Mouse (Mus musculus) midbrain, embryonic 10.5 days (tissue): ENCODE measurements around the gene Phf1. TPM values are rescaled to one million over a fixed set of nuclear protein-coding genes. Genes with fewer than 3 reads are reported as not detected.
"Not testable (repeated sequence)": the region's sequence is repeated elsewhere in the genome, so short reads cannot be mapped to it uniquely, and the experiment has no call there.

ENCODE experiments used
- DNase-seq: peaks from one replicate; pipeline ENCODE4 v3.0.0-alpha.2; 2017; ENCODE audit warnings: low spot score
- H3K27ac ChIP-seq: fragments of 300-500 bp; sonication (generic); replicated peaks from 2 replicates; pipeline ENCODE4 v1.5.1; 2016; ENCODE audit warnings: mild to moderate bottlenecking
- H3K27me3 ChIP-seq: fragments of 300-500 bp; sonication (generic); 2 replicates; pipeline ENCODE4 v1.6.1; 2016; ENCODE audit warnings: low read depth, mild to moderate bottlenecking; ENCODE audit not compliant: poor library complexity, severe bottlenecking
- H3K36me3 ChIP-seq: fragments of 300-500 bp; sonication (generic); 2 replicates; pipeline ENCODE4 v1.6.1; 2016; ENCODE audit warnings: mild to moderate bottlenecking, moderate library complexity
- H3K4me1 ChIP-seq: fragments of 300-500 bp; sonication (generic); 2 replicates; pipeline ENCODE4 v1.6.1; 2016
- H3K4me3 ChIP-seq: fragments of 300-500 bp; sonication (generic); 2 replicates; pipeline ENCODE4 v1.5.1; 2016; ENCODE audit warnings: mild to moderate bottlenecking, moderate library complexity
- H3K9me3 ChIP-seq: fragments of 300-500 bp; sonication (generic); replicated peaks from 2 replicates; pipeline ENCODE4 v1.6.1; 2016; ENCODE audit warnings: mild to moderate bottlenecking
- WGBS: fragments of 180-500 bp; shearing (Covaris S2); methylation state at CpG from one replicate; pipeline ENCODE4 v1.1.7; 2016; 5-methylcytosine and 5-hydroxymethylcytosine counted together
- microRNA-seq: library from miRNA; unstranded; fragments of <30 nt; microRNA quantifications from one replicate; pipeline ENCODE4, GENCODE M21; 2017
- polyA plus RNA-seq: library from polyadenylated mRNA; unstranded; fragments of >200 nt; fragmentation: Nextera tagmentation; extraction: Ambion mirVana; gene quantifications from 2 replicates; pipeline ENCODE4 v1.2.1, GENCODE M21; 2016

The Phf1 gene
- polyA plus RNA-seq, 1 experiment from 2014 or later, result 3.1 TPM

DNA sequence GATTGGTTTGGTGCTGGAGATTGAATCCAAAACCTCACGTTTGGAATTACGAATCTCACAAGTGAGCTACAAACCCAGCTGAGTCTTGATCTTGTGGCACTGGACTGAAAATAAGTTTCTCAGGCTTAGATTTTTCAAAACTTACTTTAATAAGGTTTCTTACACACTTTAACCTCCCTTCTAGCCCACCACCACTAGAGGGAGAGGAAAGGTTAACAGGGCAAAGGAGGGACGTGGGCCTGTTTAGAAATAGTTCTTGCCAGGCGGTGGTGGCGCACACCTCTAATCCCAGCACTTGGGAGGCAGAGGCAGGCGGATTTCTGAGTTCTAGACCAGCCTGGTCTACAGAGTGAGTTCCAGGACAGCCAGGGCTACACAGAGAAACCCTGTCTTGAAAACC, 44.5 kb downstream of the Phf1 start:
- H3K9me3 ChIP-seq, H3K27ac ChIP-seq, DNase-seq, H3K4me3 ChIP-seq, H3K27me3 ChIP-seq: not testable (repeated sequence)
- Histone ChIP-seq H3K36me3 (peaks cover 70% of the 10 kb centered on the region), H3K4me1 (peaks cover 31% of the 10 kb centered on the region)
- WGBS, result 92% methylated on average over 6 of the region's 6 CpGs

DNA sequence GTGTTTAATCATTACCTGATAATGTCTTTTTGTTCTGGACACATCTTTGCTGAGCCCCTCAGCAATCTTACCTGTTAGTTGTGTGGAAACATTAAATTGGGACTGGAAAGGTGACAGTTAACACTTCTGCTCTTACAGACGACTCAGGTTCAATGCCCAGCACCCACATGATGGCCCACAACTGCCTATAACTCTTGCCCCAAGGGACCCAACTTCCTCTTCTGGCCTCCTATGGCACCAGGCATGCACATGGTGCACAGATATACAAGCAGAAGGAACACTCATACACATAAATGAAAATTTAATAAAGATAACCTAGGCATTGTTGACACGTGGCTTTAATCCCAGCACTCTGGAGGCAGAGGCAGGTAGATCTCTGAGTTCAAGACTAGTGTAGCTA, 46.6 kb downstream of the Phf1 start:
- WGBS, result 89% methylated on average over 2 of the region's 2 CpGs
- Histone ChIP-seq H3K27me3 (no peaks in the 10 kb centered on the region), H3K36me3 (peaks cover 67% of the 10 kb centered on the region), H3K9me3 (no peaks in the 10 kb centered on the region), H3K27ac (no peak overlapping the region), H3K4me3 (no peak overlapping the region), H3K4me1 (peaks cover 18% of the 10 kb centered on the region)
- no peak for DNase-seq

DNA sequence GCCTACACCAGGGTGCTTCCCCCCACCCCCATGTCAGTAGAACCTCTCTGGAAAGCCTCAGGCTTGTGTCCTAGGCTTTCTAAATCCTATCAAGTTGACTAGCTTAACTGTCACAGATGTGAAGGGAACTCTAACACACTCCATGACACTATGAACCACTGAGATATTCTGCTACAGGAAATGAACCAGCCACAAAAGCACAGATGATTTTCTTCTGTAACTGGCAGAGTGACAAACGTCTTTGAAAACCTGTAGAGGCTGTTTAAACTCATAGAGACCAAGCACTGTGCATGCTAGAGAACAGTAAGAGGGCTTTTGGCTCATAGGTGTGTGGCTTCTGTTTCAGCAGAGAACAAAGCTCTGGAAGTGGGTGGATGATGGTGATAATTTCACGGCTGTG, 48.2 kb downstream of the Phf1 start:
- no peak for DNase-seq
- peaks cover 51% of the 10 kb centered on the region for H3K36me3 ChIP-seq
- peaks cover 3% of the 10 kb centered on the region for H3K4me1 ChIP-seq
- 85% methylated on average over 2 of the region's 2 CpGs for WGBS
- H3K9me3 ChIP-seq, result no peaks in the 10 kb centered on the region
- H3K27ac ChIP-seq, result no peak overlapping the region
- H3K4me3 ChIP-seq, result no peak overlapping the region
- H3K27me3 ChIP-seq, result no peaks in the 10 kb centered on the region

DNA sequence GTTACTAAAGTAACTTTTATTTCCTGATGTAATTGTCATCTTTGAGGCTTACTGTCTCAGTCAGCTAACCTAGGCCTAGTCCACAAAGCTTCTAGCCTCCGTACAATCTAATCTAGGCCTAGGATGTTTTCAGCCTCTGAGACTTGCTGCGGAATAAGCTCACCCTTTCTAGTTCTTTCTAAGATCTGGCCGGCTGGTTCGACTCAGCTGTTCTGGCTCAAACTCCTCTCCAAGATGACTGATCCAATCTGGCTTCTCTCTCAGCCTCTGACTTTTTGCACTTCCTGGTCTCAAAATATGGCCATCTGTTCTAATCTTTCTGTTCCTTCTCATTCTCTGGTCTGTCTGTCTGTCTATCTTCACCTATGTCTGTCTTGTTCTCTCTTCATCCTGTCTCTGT, 50.5 kb downstream of the Phf1 start:
- Histone ChIP-seq H3K27me3 (no peaks in the 10 kb centered on the region), H3K9me3 (no peaks in the 10 kb centered on the region), H3K4me1 (no peaks in the 10 kb centered on the region), H3K4me3 (no peak overlapping the region), H3K27ac (no peak overlapping the region), H3K36me3 (peaks cover 28% of the 10 kb centered on the region)
- DNase-seq, result no peak
- WGBS, result 97% methylated on average over 4 of the region's 4 CpGs

GRCm38 (mm10) chr17:26985503-26986179, 52.8 kb downstream of the Phf1 start:
- DNase-seq, result no peak
- 92% methylated on average over 10 of the region's 10 CpGs for WGBS
- Histone ChIP-seq H3K4me3 (no peak overlapping the region), H3K27me3 (no peaks in the 10 kb centered on the region), H3K9me3 (no peaks in the 10 kb centered on the region), H3K4me1 (no peaks in the 10 kb centered on the region), H3K36me3 (peaks cover 6% of the 10 kb centered on the region), H3K27ac (no peak overlapping the region)

Small RNAs within 50 kb of the gene (microRNA-seq; reads per million reads assigned to microRNA genes)
- gene Gm27775, result not detected
- not detected for gene Mir3083
- not detected for gene Mir6968

Other genes with a start within 250 kb of the Phf1 start
- gene Crebrf, start 217.4 kb upstream of the Phf1 start, polyA plus RNA-seq, result 3.5 and 3.8 TPM in 2 replicates
- gene Bnip1, start 152.0 kb upstream of the Phf1 start, polyA plus RNA-seq, result 46.4 and 48.9 TPM in 2 replicates
- not detected in 2 replicates for gene Nkx2-5, start 88.0 kb upstream of the Phf1 start, polyA plus RNA-seq
- 10.6 and 12.1 TPM in 2 replicates for gene Kifc5b, start 16.0 kb upstream of the Phf1 start, polyA plus RNA-seq
- gene Cuta, start 6.5 kb downstream of the Phf1 start, polyA plus RNA-seq, result 175 and 179 TPM in 2 replicates
- 1.5 TPM in 2 replicates for gene Syngap1, start 8.2 kb downstream of the Phf1 start, polyA plus RNA-seq
- gene Zbtb9, start 40.1 kb downstream of the Phf1 start, polyA plus RNA-seq, result 18.6 and 18.8 TPM in 2 replicates
- 2.8 and 3.4 TPM in 2 replicates for gene Bak1, start 96.0 kb downstream of the Phf1 start, polyA plus RNA-seq
- gene Itpr3, start 124.3 kb downstream of the Phf1 start, polyA plus RNA-seq, result 1.0 and 1.3 TPM in 2 replicates
- gene Uqcc2, start 200.9 kb downstream of the Phf1 start, polyA plus RNA-seq, result 404 and 411 TPM in 2 replicates
- 0.29 TPM in 1 of 2 replicates, not detected in the other for gene Ip6k3, start 234.7 kb downstream of the Phf1 start, polyA plus RNA-seq